Mouse (Mus musculus): ENCODE results near the gene Gm10198.

Gene Gm10198

GRCm38 (mm10) chr13:111592485-111592884 lies at the start of gene Gm10198:
Gene Gm10198, plus strand, starts transcription at chr13:111592785.
- no peak for DNase-seq

- DNase-seq = no peak
Measured at GRCm38 (mm10) chr13:111545286-111545685, 47.3 kb upstream of the Gm10198 start.

- no peak for DNase-seq
Measured at GRCm38 (mm10) chr13:111552769-111553168, 39.8 kb upstream of the Gm10198 start.

- DNase-seq = no peak
Measured at GRCm38 (mm10) chr13:111553182-111553581, 39.4 kb upstream of the Gm10198 start.

GRCm38 (mm10) chr13:111553941-111554340 lies 38.6 kb upstream of the Gm10198 start:
- no peak for DNase-seq

GRCm38 (mm10) chr13:111555333-111555732 lies 37.3 kb upstream of the Gm10198 start:
- DNase-seq = no peak

- DNase-seq = no peak
Measured at GRCm38 (mm10) chr13:111556375-111556774, 36.2 kb upstream of the Gm10198 start.

GRCm38 (mm10) chr13:111560152-111560551 lies 32.4 kb upstream of the Gm10198 start:
- DNase-seq = no peak

- DNase-seq = no peak
Measured at GRCm38 (mm10) chr13:111562595-111562994, 30.0 kb upstream of the Gm10198 start.

- peak in 1 of 2 experiments; percentile 17 for DNase-seq
Measured at GRCm38 (mm10) chr13:111574196-111574595, 18.4 kb upstream of the Gm10198 start.

GRCm38 (mm10) chr13:111577177-111577576 lies 15.4 kb upstream of the Gm10198 start:
- DNase-seq = no peak

GRCm38 (mm10) chr13:111580054-111580453 lies 12.5 kb upstream of the Gm10198 start:
- no peak for DNase-seq

GRCm38 (mm10) chr13:111598111-111598510 lies 5.5 kb downstream of the Gm10198 start:
- DNase-seq = peak in 1 of 2 experiments; percentile 9

- no peak for DNase-seq
Measured at GRCm38 (mm10) chr13:111601383-111601782, 8.8 kb downstream of the Gm10198 start.

GRCm38 (mm10) chr13:111604826-111605225 lies 12.2 kb downstream of the Gm10198 start:
- DNase-seq = no peak

GRCm38 (mm10) chr13:111616168-111617125 lies 23.9 kb downstream of the Gm10198 start:
- DNase-seq = peak in 1 of 2 experiments; percentile 2

- DNase-seq = peak in 1 of 2 experiments; percentile 30
Measured at GRCm38 (mm10) chr13:111620433-111620832, 27.8 kb downstream of the Gm10198 start.

- no peak for DNase-seq
Measured at GRCm38 (mm10) chr13:111622425-111622824, 29.8 kb downstream of the Gm10198 start.

GRCm38 (mm10) chr13:111623112-111623511 lies 30.5 kb downstream of the Gm10198 start:
- no peak for DNase-seq

- DNase-seq = no peak
Measured at GRCm38 (mm10) chr13:111624115-111624514, 31.5 kb downstream of the Gm10198 start.

- DNase-seq = no peak
Measured at GRCm38 (mm10) chr13:111634163-111635160, 41.9 kb downstream of the Gm10198 start.

- DNase-seq = no peak
Measured at GRCm38 (mm10) chr13:111640319-111640718, 47.7 kb downstream of the Gm10198 start.
